ENCODE assay signal across 8 mouse cellular contexts in genomic region chr3:137340938-137341337, GRCm38 (mm10). TPM values are rescaled to one million over a fixed set of nuclear protein-coding genes. Genes with fewer than 3 reads are reported as not detected.
A peak's percentile ranks its signal among the peaks of the same experiment; 100 is the strongest.
DNase-seq lines count a peak whose midpoint lies in the region; ATAC-seq and TF ChIP-seq lines count a peak whose summit lies in the region.

Emcn (plus strand) TSS chr3:137341067.

- ATAC-seq in neural tube, embryonic 11.5 days (ENCODE audit: insufficient read depth, low FRiP score, low TSS enrichment): no peak
- ATAC-seq in stomach, embryonic 15.5 days (ENCODE audit: insufficient read depth, low FRiP score, low read depth): no peak
- ATAC-seq in erythroblast, adult 5-6 weeks (replicated peaks; ENCODE audit: low FRiP score, poor library complexity, severe bottlenecking): no peak

- H3K27me3 ChIP-seq in neural tube, embryonic 11.5 days (ENCODE audit: control insufficient read depth, insufficient read depth, low read length): no peaks in the 10 kb centered on the region
- no peaks in the 10 kb centered on the region for H3K27me3 ChIP-seq in heart, embryonic 10.5 days (ENCODE audit: insufficient read depth, poor library complexity, severe bottlenecking)
- no peaks in the 10 kb centered on the region for H3K27me3 ChIP-seq in kidney, adult 2 months (replicated peaks; ENCODE audit: control insufficient read depth, insufficient read depth, low read length)
- no peaks in the 10 kb centered on the region for H3K27me3 ChIP-seq in stomach, embryonic 15.5 days (replicated peaks)

- H3K4me3 ChIP-seq in neural tube, embryonic 11.5 days (ENCODE audit: low read depth, low read length): no peak within 1 kb of the TSS
- peak within 1 kb of the TSS; percentile 46 for H3K4me3 ChIP-seq in heart, embryonic 10.5 days
- H3K4me3 ChIP-seq in kidney, adult 2 months (ENCODE audit: insufficient read depth, low read depth, low read length): peak within 1 kb of the TSS; percentile 83
- no peak within 1 kb of the TSS for H3K4me3 ChIP-seq in stomach, embryonic 15.5 days (replicated peaks)

- H3K4me2 ChIP-seq in neural tube, embryonic 11.5 days (ENCODE audit: low read depth): no peak within 1 kb of the TSS
- no peak within 1 kb of the TSS for H3K4me2 ChIP-seq in stomach, embryonic 15.5 days

- H3K9ac ChIP-seq in neural tube, embryonic 11.5 days (ENCODE audit: low read length): no peak within 1 kb of the TSS
- no peak within 1 kb of the TSS for H3K9ac ChIP-seq in stomach, embryonic 15.5 days

- no peak for TF ChIP-seq CTCF in kidney, adult 2 months (conservative IDR thresholded peaks at IDR 0.05; ENCODE audit: insufficient read depth, insufficient read length, low read depth, low read length)

- no peak for TF ChIP-seq POLR2A in kidney, adult 2 months (IDR thresholded peaks at IDR 0.05; ENCODE audit: low read depth, low read length)

- H3K36me3 ChIP-seq in neural tube, embryonic 11.5 days (ENCODE audit: control insufficient read depth, insufficient read depth, low read length): no peaks in the 10 kb centered on the region
- no peaks in the 10 kb centered on the region for H3K36me3 ChIP-seq in heart, embryonic 10.5 days
- H3K36me3 ChIP-seq in kidney, adult 2 months (ENCODE audit: control insufficient read depth, insufficient read depth, low read length): no peaks in the 10 kb centered on the region; the same call in 1 of the 2 replicates
- no peaks in the 10 kb centered on the region for H3K36me3 ChIP-seq in stomach, embryonic 15.5 days

- no peaks in the 10 kb centered on the region for H3K4me1 ChIP-seq in neural tube, embryonic 11.5 days (ENCODE audit: control insufficient read depth, insufficient read depth, low read length)
- H3K4me1 ChIP-seq in heart, embryonic 10.5 days: 0 out of 2 replicates have a peak, but pooled peaks cover 3% of the 10 kb centered on the region
- no peaks in the 10 kb centered on the region for H3K4me1 ChIP-seq in kidney, adult 2 months (ENCODE audit: control insufficient read depth, insufficient read depth, low read length)
- H3K4me1 ChIP-seq in stomach, embryonic 15.5 days: no peaks in the 10 kb centered on the region

- no peak within 1 kb of the TSS for H3K27ac ChIP-seq in neural tube, embryonic 11.5 days (ENCODE audit: low read depth, low read length)
- peak within 1 kb of the TSS; percentile 72 for H3K27ac ChIP-seq in heart, embryonic 10.5 days
- H3K27ac ChIP-seq in kidney, adult 2 months (ENCODE audit: insufficient read depth, low read depth, low read length): peak within 1 kb of the TSS; percentile 88
- H3K27ac ChIP-seq in stomach, embryonic 15.5 days: peak within 1 kb of the TSS; percentile 11; the same call in 1 of the 2 replicates

- 66% methylated on average over 8 of the region's 8 CpGs for WGBS in neural tube, embryonic 11.5 days
- WGBS in heart, embryonic 10.5 days: 35% methylated on average over 8 of the region's 8 CpGs
- 50% methylated on average over 8 of the region's 8 CpGs for WGBS in kidney, adult 2 months
- WGBS in stomach, embryonic 15.5 days: 50% methylated on average over 8 of the region's 8 CpGs

- no peak for DNase-seq in neural tube, embryonic 11.5 days (ENCODE audit: low spot score)
- no peak for DNase-seq in neural tube, embryonic 10.5 days (ENCODE audit: extremely low spot score, low spot score)
- no peak for DNase-seq in heart, embryonic 10.5 days (ENCODE audit: low spot score)
- DNase-seq in kidney, adult 2 months: peak; percentile 78
- no peak for DNase-seq in cerebellum, postnatal 36 days
- no peak for DNase-seq in thymus, postnatal 36 days

- H3K9me3 ChIP-seq in neural tube, embryonic 11.5 days (ENCODE audit: control insufficient read depth, low read length): no peaks in the 10 kb centered on the region
- H3K9me3 ChIP-seq in heart, embryonic 10.5 days: no peaks in the 10 kb centered on the region
- no peaks in the 10 kb centered on the region for H3K9me3 ChIP-seq in stomach, embryonic 15.5 days

RNA-seq across cellular contexts. Expression of gene Emcn, which starts in this region (rescaled TPM):
- 29.7 and 32.0 TPM in 2 replicates for polyA plus RNA-seq in neural tube, embryonic 11.5 days (2014; fragmentation: Nextera tagmentation; extraction: Ambion mirVana)
- 44.2 and 63.2 TPM in 2 replicates for polyA plus RNA-seq in heart, embryonic 10.5 days (2016; fragmentation: Nextera tagmentation; extraction: Ambion mirVana)
- 101 and 121 TPM in 2 replicates for polyA plus RNA-seq in kidney, adult 2 months (2012; rRNA removed)
- 21.6 and 25.7 TPM in 2 replicates for polyA plus RNA-seq in stomach, embryonic 15.5 days (2015; fragmentation: Nextera tagmentation; extraction: Ambion mirVana)
- total RNA-seq in erythroblast, adult 5-6 weeks (2015; ENCODE audit: low replicate concordance): not detected in 2 replicates
- total RNA-seq in erythroblast, adult 5-6 weeks (2017; ENCODE audit: low replicate concordance): 0.17 TPM in 1 of 2 replicates, not detected in the other

Comparison
In these comparisons a context has a peak if more than half of its experiments do, and no peak if none do; other contexts are left out.
1. H3K4me3 ChIP-seq: peak in heart, embryonic 10.5 days (single experiment) and kidney, adult 2 months (single experiment); none in neural tube, embryonic 11.5 days (single experiment) and stomach, embryonic 15.5 days (single experiment).